Mouse (Mus musculus) liver, adult 2 months (tissue): ENCODE data around the gene Prdx6. TPM values are rescaled to one million over a fixed set of nuclear protein-coding genes. Genes with fewer than 3 reads are reported as not detected.

ENCODE experiments used
- DNase-seq: peaks from one replicate; pipeline ENCODE4 v3.0.0-alpha.2; 2011; ENCODE audit warnings: low read depth, low spot score; ENCODE audit errors: extremely low read depth
- H3K27ac ChIP-seq: fragments of 200-500 bp; replicated peaks from 2 replicates; pipeline ENCODE4 v1.5.1; 2012; ENCODE audit warnings: low read depth, mild to moderate bottlenecking, control low read depth, inconsistent platforms, low read length; ENCODE audit not compliant: insufficient read depth
- H3K27me3 ChIP-seq: fragments of 200-500 bp; 2 replicates; pipeline ENCODE4 v1.6.1; 2012; ENCODE audit warnings: mild to moderate bottlenecking, moderate library complexity, low read length, inconsistent platforms; ENCODE audit not compliant: control insufficient read depth, insufficient read depth
- H3K36me3 ChIP-seq: fragments of 200-500 bp; 2 replicates; pipeline ENCODE4 v1.6.1; 2012; ENCODE audit warnings: low read length, inconsistent platforms; ENCODE audit not compliant: control insufficient read depth, insufficient read depth
- H3K4me1 ChIP-seq: fragments of 200-500 bp; 2 replicates; pipeline ENCODE4 v1.6.1; 2011; ENCODE audit warnings: low read length; ENCODE audit not compliant: control insufficient read depth, insufficient read depth
- H3K4me3 ChIP-seq: fragments of 200-500 bp; 2 replicates; pipeline ENCODE4 v1.5.1; 2011; ENCODE audit warnings: low read depth, mild to moderate bottlenecking, control low read depth, low read length, moderate library complexity; ENCODE audit not compliant: insufficient read depth
- H3K79me2 ChIP-seq: fragments of 200-500 bp; 2 replicates; pipeline ENCODE4 v1.6.1; 2012; ENCODE audit warnings: inconsistent platforms, mild to moderate bottlenecking, low read length, moderate library complexity; ENCODE audit not compliant: control insufficient read depth, insufficient read depth
- H3K9ac ChIP-seq: fragments of 200-500 bp; 2 replicates; pipeline ENCODE4 v1.6.1; 2012; ENCODE audit warnings: low read depth, mild to moderate bottlenecking, control low read depth, inconsistent platforms, low read length
- CTCF ChIP-seq: fragments of 200-500 bp; IDR thresholded peaks from 2 replicates; pipeline ENCODE4 v1.5.1; 2011; ENCODE audit warnings: low read depth, low read length, control low read depth
- POLR2A ChIP-seq: fragments of 200-500 bp; IDR thresholded peaks from 2 replicates; pipeline ENCODE4 v1.6.1; 2011; ENCODE audit warnings: low read length, control low read depth; ENCODE audit not compliant: insufficient read depth; ENCODE audit errors: extremely low read depth
- WGBS: fragments of 180-500 bp; shearing (Covaris S2); methylation state at CpG from one replicate; pipeline ENCODE4 v1.1.7; 2018; 5-methylcytosine and 5-hydroxymethylcytosine counted together
- polyA plus RNA-seq: library from polyadenylated mRNA; depleted of rRNA; stranded (reverse); fragments of >200 nt; gene quantifications from 2 replicates; pipeline ENCODE4 v1.2.3, GENCODE M21; 2012
- total RNA-seq: library from RNA; depleted of rRNA; stranded (reverse); fragments of >200 nt; gene quantifications from 2 replicates; pipeline ENCODE4 v1.2.3, GENCODE M21; 2014

Prdx6 gene
- total and polyA plus RNA-seq, 2 experiments: 221 to 458 TPM

DNA sequence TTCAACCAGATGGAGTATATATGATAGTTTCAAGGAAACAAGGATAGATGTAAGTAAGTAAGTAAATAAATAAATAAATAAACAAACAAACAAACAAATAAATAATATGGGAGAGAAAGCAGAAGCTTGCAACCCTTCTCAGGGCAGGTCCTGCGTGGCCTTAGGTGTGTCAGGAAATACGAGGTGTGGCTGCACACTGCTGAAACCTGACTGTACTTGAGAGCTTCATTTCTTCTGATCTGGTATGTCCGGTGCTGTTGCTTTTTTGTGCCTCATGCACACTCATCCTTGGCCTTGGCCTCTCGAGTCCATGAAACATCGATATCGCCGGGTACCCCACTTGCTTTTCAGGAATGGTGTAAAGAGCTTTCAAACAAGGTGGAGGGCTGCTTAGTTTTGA, 13.7 kb downstream of the Prdx6 start:
- no peaks in the 10 kb centered on the region for H3K4me1 ChIP-seq
- TF ChIP-seq CTCF: no peak
- TF ChIP-seq POLR2A: no peak
- DNase-seq: no peak
- peaks cover 30% of the 10 kb centered on the region for H3K36me3 ChIP-seq
- WGBS: 95% methylated on average over 7 of the region's 7 CpGs
- no peaks in the 10 kb centered on the region for H3K79me2 ChIP-seq
- no peaks in the 10 kb centered on the region for H3K27me3 ChIP-seq
- no peak overlapping the region for H3K27ac ChIP-seq
- no peak overlapping the region for H3K9ac ChIP-seq
- H3K4me3 ChIP-seq: no peak overlapping the region

DNA sequence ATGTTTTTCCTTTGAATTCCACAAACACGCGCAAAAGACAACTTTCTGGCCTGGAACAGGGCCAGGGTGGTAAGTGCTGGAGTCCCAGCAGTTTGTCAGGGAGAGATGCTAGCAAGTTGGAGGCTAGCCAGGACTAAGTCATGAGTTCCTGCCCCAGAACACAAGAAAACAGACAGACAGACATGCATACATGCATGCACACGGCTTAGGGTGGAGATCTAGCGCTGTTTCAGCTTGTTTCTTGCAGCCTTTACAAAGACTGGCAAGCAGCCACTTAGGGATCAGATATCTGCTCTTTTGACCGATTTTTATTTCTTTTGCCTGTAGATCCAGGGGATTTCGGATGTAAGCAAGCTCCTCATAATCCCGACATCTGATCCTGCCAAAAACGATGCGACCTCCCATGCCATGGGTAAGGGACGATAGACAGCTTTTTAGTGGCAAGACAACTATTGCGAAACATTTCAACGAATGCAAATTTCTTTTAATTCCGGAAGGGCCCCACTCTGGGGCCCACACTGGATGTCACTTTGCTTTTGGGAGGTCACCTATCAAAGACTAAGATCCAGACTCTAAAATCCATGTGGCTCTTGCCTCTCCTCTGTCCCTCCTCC, 17.7 kb downstream of the Prdx6 start:
- Histone ChIP-seq H3K4me3 (no peak overlapping the region), H3K36me3 (no peaks in the 10 kb centered on the region; the same call in 1 of the 2 replicates), H3K9ac (no peak overlapping the region), H3K4me1 (no peaks in the 10 kb centered on the region), H3K27me3 (no peaks in the 10 kb centered on the region), H3K27ac (no peak overlapping the region), H3K79me2 (no peaks in the 10 kb centered on the region)
- TF ChIP-seq POLR2A: no peak
- no peak for TF ChIP-seq CTCF
- WGBS: 61% methylated on average over 13 of the region's 13 CpGs
- DNase-seq: no peak

DNA sequence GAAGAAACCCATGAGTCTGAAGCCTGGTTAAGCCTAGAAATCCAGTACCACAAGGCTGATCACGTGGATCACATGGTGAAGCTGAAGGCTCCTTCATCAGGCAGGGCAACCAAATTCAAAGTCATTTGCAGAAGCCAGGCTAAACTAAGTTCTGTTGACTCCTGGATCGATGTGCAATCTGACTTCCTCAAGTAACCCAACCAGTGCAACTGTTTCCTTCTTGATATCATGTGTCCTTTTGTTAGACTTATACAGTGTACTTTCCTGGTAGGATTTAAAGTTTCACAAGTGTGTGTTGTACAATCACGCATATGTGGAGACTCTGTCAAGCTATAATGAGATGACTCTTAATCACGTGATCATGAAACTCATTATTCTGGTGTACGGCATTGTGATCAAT, 18.8 kb downstream of the Prdx6 start:
- TF ChIP-seq POLR2A: no peak
- no peak for TF ChIP-seq CTCF
- no peak overlapping the region for H3K27ac ChIP-seq
- H3K27me3 ChIP-seq: no peaks in the 10 kb centered on the region
- no peaks in the 10 kb centered on the region for H3K36me3 ChIP-seq
- no peak overlapping the region for H3K4me3 ChIP-seq
- no peak overlapping the region for H3K9ac ChIP-seq
- H3K79me2 ChIP-seq: no peaks in the 10 kb centered on the region
- WGBS: 89% methylated on average over 5 of the region's 5 CpGs
- H3K4me1 ChIP-seq: no peaks in the 10 kb centered on the region
- no peak for DNase-seq

DNA sequence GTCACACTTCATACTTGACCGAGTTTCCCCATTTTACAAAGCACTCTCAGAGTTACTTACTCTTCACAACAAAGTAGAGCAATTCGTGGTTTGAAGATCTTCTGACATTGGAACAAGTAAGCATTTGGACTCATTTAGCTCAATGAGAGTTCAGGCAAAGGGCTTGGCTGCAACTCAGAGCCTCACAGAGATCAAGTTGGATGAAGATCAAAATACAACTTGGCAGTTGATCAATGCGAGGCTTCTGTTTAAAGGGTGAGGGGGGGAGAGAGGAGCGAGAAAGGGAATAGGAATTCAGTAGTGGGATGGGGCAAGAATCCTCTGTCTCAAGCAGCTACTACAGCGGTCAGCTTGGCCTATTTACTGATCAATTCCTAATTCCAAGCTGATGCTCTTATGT, 26.2 kb downstream of the Prdx6 start:
- Histone ChIP-seq H3K4me3 (no peak overlapping the region), H3K36me3 (no peaks in the 10 kb centered on the region), H3K27ac (no peak overlapping the region), H3K9ac (no peak overlapping the region), H3K4me1 (peaks cover 1% of the 10 kb centered on the region; the same call in 1 of the 2 replicates), H3K79me2 (no peaks in the 10 kb centered on the region), H3K27me3 (no peaks in the 10 kb centered on the region)
- TF ChIP-seq POLR2A (no peak), CTCF (no peak)
- DNase-seq: peak; percentile 62
- 20% methylated on average over 5 of the region's 5 CpGs for WGBS

DNA sequence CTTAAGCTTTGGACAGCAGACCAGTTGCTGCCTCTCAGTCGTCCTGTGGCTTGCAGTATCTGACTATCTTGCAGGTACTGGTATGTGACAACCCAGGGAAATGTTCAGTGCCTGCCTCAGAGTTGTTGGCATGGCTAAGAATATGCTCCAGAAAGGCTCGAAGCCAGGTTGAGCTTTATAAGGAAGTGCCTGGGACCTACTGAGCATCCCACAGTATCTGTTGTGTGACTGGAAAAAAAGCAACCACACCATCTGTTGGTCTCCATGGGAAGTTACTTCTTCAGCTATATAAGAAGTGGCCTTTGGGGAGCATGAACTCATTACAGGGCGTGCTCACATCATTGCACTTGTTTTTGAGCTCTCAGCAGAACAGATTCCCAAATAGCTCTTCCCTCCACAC, 31.2 kb downstream of the Prdx6 start:
- TF ChIP-seq CTCF: no peak
- no peak for TF ChIP-seq POLR2A
- no peak for DNase-seq
- no peak overlapping the region for H3K9ac ChIP-seq
- 84% methylated on average over 3 of the region's 3 CpGs for WGBS
- no peak overlapping the region for H3K27ac ChIP-seq
- no peaks in the 10 kb centered on the region for H3K4me1 ChIP-seq
- no peaks in the 10 kb centered on the region for H3K36me3 ChIP-seq
- no peaks in the 10 kb centered on the region for H3K79me2 ChIP-seq
- H3K4me3 ChIP-seq: no peak overlapping the region
- H3K27me3 ChIP-seq: no peaks in the 10 kb centered on the region

DNA sequence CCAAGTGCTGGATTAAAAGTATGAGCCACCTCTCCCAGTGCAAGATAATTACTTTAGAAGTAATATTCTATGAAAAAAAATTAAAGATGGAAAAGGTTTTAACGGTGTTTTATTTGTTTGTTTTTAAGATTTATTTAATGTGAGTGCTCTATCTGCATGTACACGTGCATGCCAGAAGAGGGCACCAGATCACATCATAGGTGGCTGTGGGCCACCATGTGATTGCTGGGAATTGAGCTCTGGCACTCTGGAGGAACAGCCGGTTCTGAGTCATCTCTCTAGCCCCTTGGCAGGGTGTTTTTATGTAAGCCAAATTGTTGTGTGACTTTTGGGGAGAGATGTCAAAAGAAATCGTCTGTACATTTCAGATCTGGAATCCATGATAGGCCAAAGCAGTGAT, 36.6 kb downstream of the Prdx6 start:
- no peaks in the 10 kb centered on the region for H3K27me3 ChIP-seq
- H3K79me2 ChIP-seq: no peaks in the 10 kb centered on the region
- no peaks in the 10 kb centered on the region for H3K4me1 ChIP-seq
- H3K4me3 ChIP-seq: no peak overlapping the region
- WGBS: 28% methylated on average over 4 of the region's 4 CpGs
- no peaks in the 10 kb centered on the region for H3K36me3 ChIP-seq
- no peak overlapping the region for H3K9ac ChIP-seq
- TF ChIP-seq POLR2A (no peak), CTCF (peak; percentile 84)
- no peak overlapping the region for H3K27ac ChIP-seq
- DNase-seq: peak; percentile 41
